Mouse (Mus musculus) embryonic facial prominence, embryonic 10.5 days (tissue): Measurements from ENCODE around the gene Psmb11. TPM values are rescaled to one million over a fixed set of nuclear protein-coding genes. Genes with fewer than 3 reads are reported as not detected.

Experiments
- DNase-seq: peaks from one replicate; pipeline ENCODE4 v3.0.0-alpha.2; 2017; ENCODE audit warnings: low spot score
- H3K27ac ChIP-seq: fragments of 300-500 bp; sonication (generic); replicated peaks from 2 replicates; pipeline ENCODE4 v1.5.1; 2016; ENCODE audit warnings: mild to moderate bottlenecking
- H3K27me3 ChIP-seq: fragments of 300-500 bp; sonication (generic); replicated peaks from 2 replicates; pipeline ENCODE4 v1.6.1; 2016; ENCODE audit warnings: low read depth, mild to moderate bottlenecking; ENCODE audit not compliant: poor library complexity, severe bottlenecking
- H3K36me3 ChIP-seq: fragments of 300-500 bp; sonication (generic); replicated peaks from 2 replicates; pipeline ENCODE4 v1.6.1; 2016; ENCODE audit warnings: mild to moderate bottlenecking, moderate library complexity
- H3K4me1 ChIP-seq: fragments of 300-500 bp; sonication (generic); 2 replicates; pipeline ENCODE4 v1.6.1; 2016
- H3K4me3 ChIP-seq: fragments of 300-500 bp; sonication (generic); 2 replicates; pipeline ENCODE4 v1.5.1; 2016; ENCODE audit warnings: mild to moderate bottlenecking, moderate library complexity
- H3K9me3 ChIP-seq: fragments of 300-500 bp; sonication (generic); 2 replicates; pipeline ENCODE4 v1.6.1; 2016; ENCODE audit warnings: mild to moderate bottlenecking
- WGBS: fragments of 180-500 bp; shearing (Covaris S2); methylation state at CpG from one replicate; pipeline ENCODE4 v1.1.7; 2016; 5-methylcytosine and 5-hydroxymethylcytosine counted together
- polyA plus RNA-seq: library from polyadenylated mRNA; unstranded; fragments of >200 nt; fragmentation: Nextera tagmentation; extraction: Ambion mirVana; gene quantifications from 2 replicates; pipeline ENCODE4 v1.2.1, GENCODE M21; 2016

The Psmb11 gene
- polyA plus RNA-seq: 0.04 and 0.12 TPM in 2 replicates

- Histone ChIP-seq H3K4me1 (peaks cover 21% of the 10 kb centered on the region), H3K36me3 (peaks cover 5% of the 10 kb centered on the region), H3K9me3 (no peaks in the 10 kb centered on the region), H3K27me3 (0 out of 2 replicates have a peak, but pooled peaks cover 5% of the 10 kb centered on the region), H3K4me3 (no peak within 1 kb of the TSS), H3K27ac (no peak within 1 kb of the TSS)
- no peak for DNase-seq
- 89% methylated on average over 1 of the region's 1 CpGs for WGBS
Observed at GRCm38 (mm10) chr14:54621133-54621532, at the start of gene Psmb11. Gene Psmb11 (plus strand): TSS chr14:54621433.

GRCm38 (mm10) chr14:54572122-54572521 lies 49.1 kb upstream of the Psmb11 start:
- 68% methylated on average over 4 of the region's 4 CpGs for WGBS
- H3K4me3 ChIP-seq: peak overlapping the region; percentile 99
- peaks cover 69% of the 10 kb centered on the region for H3K4me1 ChIP-seq
- no peaks in the 10 kb centered on the region for H3K27me3 ChIP-seq
- peak overlapping the region; percentile 98 for H3K27ac ChIP-seq
- no peaks in the 10 kb centered on the region for H3K9me3 ChIP-seq
- peaks cover 73% of the 10 kb centered on the region for H3K36me3 ChIP-seq
- DNase-seq: no peak

GRCm38 (mm10) chr14:54572790-54573736 lies 48.2 kb upstream of the Psmb11 start:
- peak overlapping the region; percentile 98 for H3K27ac ChIP-seq
- H3K36me3 ChIP-seq: peaks cover 63% of the 10 kb centered on the region
- peaks cover 78% of the 10 kb centered on the region for H3K4me1 ChIP-seq
- peak; percentile 89 for DNase-seq
- no peaks in the 10 kb centered on the region for H3K9me3 ChIP-seq
- H3K27me3 ChIP-seq: no peaks in the 10 kb centered on the region
- H3K4me3 ChIP-seq: peak overlapping the region; percentile 99
- 5% methylated on average over 14 of the region's 14 CpGs for WGBS

- peak; percentile 50 for DNase-seq
- peaks cover 87% of the 10 kb centered on the region for H3K4me1 ChIP-seq
- peak overlapping the region; percentile 98 for H3K27ac ChIP-seq
- WGBS: 8% methylated on average over 4 of the region's 4 CpGs
- H3K4me3 ChIP-seq: peak overlapping the region; percentile 99
- H3K27me3 ChIP-seq: no peaks in the 10 kb centered on the region
- peaks cover 51% of the 10 kb centered on the region for H3K36me3 ChIP-seq
- no peaks in the 10 kb centered on the region for H3K9me3 ChIP-seq
Observed at GRCm38 (mm10) chr14:54574253-54574652, 47.0 kb upstream of the Psmb11 start.

GRCm38 (mm10) chr14:54575031-54575430 lies 46.2 kb upstream of the Psmb11 start:
- peaks cover 85% of the 10 kb centered on the region for H3K4me1 ChIP-seq
- H3K9me3 ChIP-seq: no peaks in the 10 kb centered on the region
- H3K4me3 ChIP-seq: peak overlapping the region; percentile 99
- no peaks in the 10 kb centered on the region for H3K27me3 ChIP-seq
- peaks cover 44% of the 10 kb centered on the region for H3K36me3 ChIP-seq
- peak; percentile 14 for DNase-seq
- WGBS: 2% methylated on average over 8 of the region's 8 CpGs
- peak overlapping the region; percentile 98 for H3K27ac ChIP-seq

GRCm38 (mm10) chr14:54575631-54576030 lies 45.6 kb upstream of the Psmb11 start:
- no peaks in the 10 kb centered on the region for H3K9me3 ChIP-seq
- peak overlapping the region; percentile 99 for H3K4me3 ChIP-seq
- H3K27me3 ChIP-seq: no peaks in the 10 kb centered on the region
- DNase-seq: peak; percentile 95
- under 1% methylated on average over 39 of the region's 39 CpGs for WGBS
- H3K36me3 ChIP-seq: peaks cover 38% of the 10 kb centered on the region
- peaks cover 80% of the 10 kb centered on the region for H3K4me1 ChIP-seq
- H3K27ac ChIP-seq: peak overlapping the region; percentile 98

GRCm38 (mm10) chr14:54576241-54577088 lies 44.8 kb upstream of the Psmb11 start:
- peaks cover 73% of the 10 kb centered on the region for H3K4me1 ChIP-seq
- under 1% methylated on average over 84 of the region's 84 CpGs for WGBS
- peak overlapping the region; percentile 99 for H3K4me3 ChIP-seq
- H3K27ac ChIP-seq: peak overlapping the region; percentile 98
- H3K9me3 ChIP-seq: no peaks in the 10 kb centered on the region
- DNase-seq: peak; percentile 66
- H3K27me3 ChIP-seq: no peaks in the 10 kb centered on the region
- H3K36me3 ChIP-seq: peaks cover 29% of the 10 kb centered on the region

GRCm38 (mm10) chr14:54577089-54577982 lies 43.9 kb upstream of the Psmb11 start, which contains the start of gene Ajuba:
Gene Ajuba (minus strand): TSS chr14:54577558.
- peak; percentile 96 for DNase-seq
- H3K27ac ChIP-seq: peak within 1 kb of the TSS; percentile 98
- H3K4me1 ChIP-seq: peaks cover 64% of the 10 kb centered on the region
- peaks cover 23% of the 10 kb centered on the region for H3K36me3 ChIP-seq
- peak within 1 kb of the TSS; percentile 99 for H3K4me3 ChIP-seq
- H3K9me3 ChIP-seq: no peaks in the 10 kb centered on the region
- under 1% methylated on average over 66 of the region's 66 CpGs for WGBS
- H3K27me3 ChIP-seq: no peaks in the 10 kb centered on the region

- Histone ChIP-seq H3K4me1 (peaks cover 57% of the 10 kb centered on the region), H3K27ac (peak overlapping the region; percentile 98), H3K36me3 (peaks cover 23% of the 10 kb centered on the region), H3K4me3 (peak overlapping the region; percentile 99), H3K27me3 (no peaks in the 10 kb centered on the region), H3K9me3 (no peaks in the 10 kb centered on the region)
- 1% methylated on average over 10 of the region's 10 CpGs for WGBS
- DNase-seq: peak; percentile 58
Observed at GRCm38 (mm10) chr14:54578063-54578462, 43.2 kb upstream of the Psmb11 start.

GRCm38 (mm10) chr14:54579638-54580037 lies 41.6 kb upstream of the Psmb11 start:
- WGBS: 76% methylated on average over 7 of the region's 7 CpGs

GRCm38 (mm10) chr14:54582536-54582935 lies 38.7 kb upstream of the Psmb11 start:
- H3K4me3 ChIP-seq: no peak overlapping the region
- H3K4me1 ChIP-seq: peaks cover 21% of the 10 kb centered on the region
- WGBS: 88% methylated on average over 9 of the region's 9 CpGs
- H3K36me3 ChIP-seq: peaks cover 51% of the 10 kb centered on the region
- no peak for DNase-seq
- H3K27ac ChIP-seq: no peak overlapping the region
- H3K27me3 ChIP-seq: no peaks in the 10 kb centered on the region
- H3K9me3 ChIP-seq: no peaks in the 10 kb centered on the region

More at GRCm38 (mm10) chr14:54579638-54580037, 41.6 kb upstream of the Psmb11 start:
- Histone ChIP-seq H3K9me3 (no peaks in the 10 kb centered on the region), H3K27ac (0 out of 2 replicates have a peak overlapping the region, but pooled peaks have one; percentile 19), H3K27me3 (no peaks in the 10 kb centered on the region), H3K4me1 (peaks cover 41% of the 10 kb centered on the region), H3K36me3 (peaks cover 26% of the 10 kb centered on the region), H3K4me3 (no peak overlapping the region)
- DNase-seq: no peak
